Mouse (Mus musculus) small intestine, adult 2 months (tissue): ENCODE data around the gene Mnt. TPM values are rescaled to one million over a fixed set of nuclear protein-coding genes. Genes with fewer than 3 reads are reported as not detected.
A peak's percentile ranks its signal among the peaks of the same experiment; 100 is the strongest.

Source experiments
- H3K27ac ChIP-seq: fragments of 200-500 bp; 2 replicates; pipeline ENCODE4 v1.5.1; 2012; ENCODE audit warnings: low read depth, low read length, control low read depth, inconsistent platforms; ENCODE audit not compliant: insufficient read depth
- H3K27me3 ChIP-seq: fragments of 200-500 bp; 2 replicates; pipeline ENCODE4 v1.6.1; 2012; ENCODE audit warnings: mild to moderate bottlenecking, moderate library complexity, low read length, inconsistent platforms; ENCODE audit not compliant: control insufficient read depth, insufficient read depth
- H3K36me3 ChIP-seq: fragments of 200-500 bp; 2 replicates; pipeline ENCODE4 v1.6.1; 2012; ENCODE audit warnings: mild to moderate bottlenecking, low read length, control low read depth, inconsistent platforms; ENCODE audit not compliant: control insufficient read depth, insufficient read depth
- H3K4me1 ChIP-seq: fragments of 200-500 bp; 2 replicates; pipeline ENCODE4 v1.6.1; 2012; ENCODE audit warnings: low read length, inconsistent platforms, mixed read lengths; ENCODE audit not compliant: control insufficient read depth, insufficient read depth, insufficient read length
- H3K4me3 ChIP-seq: fragments of 200-500 bp; 2 replicates; pipeline ENCODE4 v1.5.1; 2012; ENCODE audit warnings: low read depth, mild to moderate bottlenecking, control low read depth, inconsistent platforms, low read length, moderate library complexity
- CTCF ChIP-seq: fragments of 200-500 bp; IDR thresholded peaks from 2 replicates; pipeline ENCODE4 v1.5.1; 2012; ENCODE audit warnings: low read depth, mild to moderate bottlenecking, control low read depth, inconsistent platforms, low read length, moderate library complexity, mixed read lengths; ENCODE audit not compliant: insufficient replicate concordance, insufficient read length; ENCODE audit errors: extremely low read depth
- POLR2A ChIP-seq: fragments of 200-500 bp; IDR thresholded peaks from 2 replicates; pipeline ENCODE4 v1.6.1; 2012; ENCODE audit warnings: low read depth, mild to moderate bottlenecking, control low read depth, inconsistent platforms, low read length, moderate library complexity
- WGBS: fragments of 180-500 bp; shearing (Covaris S2); methylation state at CpG from one replicate; pipeline ENCODE4 v1.1.7; 2018; 5-methylcytosine and 5-hydroxymethylcytosine counted together
- polyA plus RNA-seq: library from polyadenylated mRNA; depleted of rRNA; stranded (reverse); fragments of >200 nt; gene quantifications from 2 replicates; pipeline ENCODE4 v1.2.3, GENCODE M21; 2012

Gene Mnt
- polyA plus RNA-seq, 1 experiment = 23.6 TPM

- TF ChIP-seq CTCF (no peak), POLR2A (peak; percentile 88)
- Histone ChIP-seq H3K4me3 (peak overlapping the region; percentile 64), H3K27ac (peak overlapping the region; percentile 96), H3K4me1 (peaks cover 36% of the 10 kb centered on the region), H3K36me3 (no peaks in the 10 kb centered on the region), H3K27me3 (no peaks in the 10 kb centered on the region)
- under 1% methylated on average over 61 of the region's 61 CpGs for WGBS
Measured at GRCm38 (mm10) chr11:74831606-74832451, 1.1 kb downstream of the Mnt start.

GRCm38 (mm10) chr11:74832503-74833143, 1.9 kb downstream of the Mnt start:
- peak overlapping the region; percentile 57 for H3K4me3 ChIP-seq
- peak overlapping the region; percentile 92 for H3K27ac ChIP-seq
- H3K36me3 ChIP-seq = no peaks in the 10 kb centered on the region
- under 1% methylated on average over 26 of the region's 26 CpGs for WGBS
- no peaks in the 10 kb centered on the region for H3K27me3 ChIP-seq
- TF ChIP-seq CTCF = no peak
- TF ChIP-seq POLR2A = no peak
- H3K4me1 ChIP-seq = peaks cover 32% of the 10 kb centered on the region

- Histone ChIP-seq H3K27me3 (no peaks in the 10 kb centered on the region), H3K27ac (peak overlapping the region; percentile 20; the same call in 1 of the 2 replicates), H3K4me3 (no peak overlapping the region), H3K4me1 (peaks cover 21% of the 10 kb centered on the region), H3K36me3 (no peaks in the 10 kb centered on the region)
- WGBS = 70% methylated on average over 8 of the region's 8 CpGs
- no peak for TF ChIP-seq CTCF
- no peak for TF ChIP-seq POLR2A
Measured at GRCm38 (mm10) chr11:74833536-74834358, 3.0 kb downstream of the Mnt start.

GRCm38 (mm10) chr11:74834359-74834638, 3.6 kb downstream of the Mnt start:
- 42% methylated on average over 1 of the region's 1 CpGs for WGBS
- Histone ChIP-seq H3K4me3 (no peak overlapping the region), H3K27ac (peak overlapping the region; percentile 20), H3K36me3 (no peaks in the 10 kb centered on the region), H3K27me3 (no peaks in the 10 kb centered on the region), H3K4me1 (peaks cover 20% of the 10 kb centered on the region)
- TF ChIP-seq POLR2A = no peak
- TF ChIP-seq CTCF = no peak

- Histone ChIP-seq H3K36me3 (no peaks in the 10 kb centered on the region), H3K4me1 (peaks cover 21% of the 10 kb centered on the region), H3K27ac (peak overlapping the region; percentile 20; the same call in 1 of the 2 replicates), H3K27me3 (no peaks in the 10 kb centered on the region), H3K4me3 (no peak overlapping the region)
- WGBS = 40% methylated on average over 5 of the region's 5 CpGs
- no peak for TF ChIP-seq POLR2A
- TF ChIP-seq CTCF = no peak
Measured at GRCm38 (mm10) chr11:74834650-74835277, 4.0 kb downstream of the Mnt start.

GRCm38 (mm10) chr11:74835593-74836224, 5.0 kb downstream of the Mnt start:
- H3K4me3 ChIP-seq = no peak overlapping the region
- no peak overlapping the region for H3K27ac ChIP-seq
- no peaks in the 10 kb centered on the region for H3K27me3 ChIP-seq
- TF ChIP-seq POLR2A (no peak), CTCF (no peak)
- WGBS = 86% methylated on average over 6 of the region's 6 CpGs
- peaks cover 21% of the 10 kb centered on the region for H3K4me1 ChIP-seq
- no peaks in the 10 kb centered on the region for H3K36me3 ChIP-seq
